Mouse (Mus musculus) kidney, adult 8-10 months (tissue): ENCODE measurements around the gene Olfr524.
A peak's percentile ranks its signal among the peaks of the same experiment; 100 is the strongest.

Experiments
- DNase-seq, 2 experiments: peaks; one replicate each; pipeline ENCODE4 v3.0.0; 2022

Gene Olfr524

DNA sequence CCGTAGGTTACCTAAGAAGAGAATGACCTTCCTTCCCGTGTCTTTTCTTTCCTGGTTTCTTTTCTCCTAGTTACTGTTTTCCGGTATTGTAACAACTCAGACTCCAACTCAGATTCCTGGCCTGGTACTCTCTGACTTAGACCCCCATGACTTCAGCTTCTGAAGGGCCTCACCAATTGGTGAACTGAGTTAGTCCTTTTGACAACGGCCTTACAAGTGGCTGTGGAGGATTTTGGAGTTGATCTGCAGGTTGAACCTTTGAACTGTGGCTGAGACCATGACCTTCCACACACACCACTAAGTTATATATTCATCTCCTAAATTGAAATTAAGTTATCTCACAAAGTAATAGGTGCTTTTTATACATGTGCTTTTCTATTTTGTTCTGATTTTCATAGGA lies 21.6 kb downstream of the Olfr524 start:
- peak in 1 of 2 experiments; percentile 28 for DNase-seq

DNA sequence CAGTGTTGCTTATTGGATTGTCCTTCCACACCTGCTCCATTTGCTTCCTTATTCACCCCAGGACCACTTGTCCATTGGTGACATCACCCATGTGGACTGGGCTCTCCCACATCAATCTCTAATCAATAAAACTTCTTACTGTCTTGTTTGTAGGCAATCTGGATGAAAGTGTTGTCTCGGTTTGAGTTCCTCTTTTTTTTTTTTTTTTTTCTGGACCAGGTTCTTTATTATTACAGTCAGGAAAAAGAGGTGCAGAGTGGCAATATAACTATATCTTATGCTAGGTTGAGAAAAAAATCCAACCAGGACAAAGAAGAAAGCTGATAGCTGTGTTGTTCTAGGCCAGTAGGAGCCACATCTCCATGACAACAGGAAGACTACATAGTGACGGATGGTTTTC lies 25.1 kb downstream of the Olfr524 start:
- no peak for DNase-seq

DNA sequence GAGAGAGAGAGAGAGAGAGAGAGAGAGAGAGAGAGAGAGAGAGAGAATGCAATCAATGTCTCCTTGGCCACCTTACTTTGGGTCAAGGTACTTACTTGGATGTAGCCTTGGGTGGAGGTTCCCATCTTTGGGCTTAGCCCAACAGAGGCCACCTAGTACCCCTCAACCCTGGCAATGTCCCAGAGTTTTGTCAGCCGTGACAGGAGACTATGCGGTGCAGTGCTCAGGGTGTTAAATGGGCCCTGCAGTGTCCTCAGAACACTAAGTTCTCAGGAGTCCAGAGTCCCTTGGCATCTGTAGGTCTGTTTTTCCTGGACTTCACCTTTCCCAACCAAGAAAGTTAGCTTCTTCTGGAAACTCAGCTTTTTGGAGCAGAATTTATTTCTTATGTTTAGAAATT lies 26.6 kb downstream of the Olfr524 start:
- peak; percentile 78 to 87 for DNase-seq

DNA sequence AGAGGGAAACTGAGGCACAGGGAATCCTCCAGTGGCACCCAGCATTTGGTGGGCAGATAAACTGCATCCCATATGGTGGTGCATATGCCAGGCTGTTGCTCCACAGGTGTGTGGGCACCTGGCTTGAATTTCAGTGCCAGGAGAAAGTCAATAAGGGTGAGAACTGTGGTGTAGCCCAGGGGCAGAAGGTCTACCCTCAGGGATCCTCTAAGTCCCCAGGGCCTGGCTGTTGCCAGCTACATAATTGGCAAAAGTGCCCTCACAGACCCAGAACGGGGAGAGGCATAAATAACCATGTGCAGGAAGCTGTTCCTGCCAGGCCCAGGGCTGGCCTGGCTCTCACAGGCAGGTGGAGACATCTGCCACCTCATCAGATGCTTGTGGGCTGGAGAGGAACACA lies 32.8 kb downstream of the Olfr524 start, which contains the start of gene Olfr523:
Gene Olfr523, plus strand, starts transcription at position 282 of the 400 bp plus-strand sequence.
- DNase-seq, result no peak

DNA sequence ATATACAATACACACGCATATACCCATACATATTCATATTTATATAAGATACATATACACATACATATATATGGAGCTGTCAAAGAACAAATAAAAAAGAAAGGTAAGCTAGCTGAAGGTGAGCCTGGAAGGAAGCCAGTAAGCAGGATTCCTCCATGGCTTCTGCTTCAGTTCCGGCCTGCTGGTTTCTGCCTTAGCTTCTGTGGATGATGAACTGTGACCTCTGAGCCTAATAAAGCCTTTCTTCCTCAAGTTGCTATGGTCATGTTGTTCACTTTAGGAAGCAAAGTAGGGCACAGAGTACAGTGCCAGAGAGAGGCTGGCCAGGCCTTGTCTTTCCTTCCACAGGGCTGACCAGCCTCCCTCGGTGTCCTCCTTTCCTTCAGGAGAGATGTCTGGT lies 34.9 kb downstream of the Olfr524 start:
- peak; percentile 34 to 54 for DNase-seq

DNA sequence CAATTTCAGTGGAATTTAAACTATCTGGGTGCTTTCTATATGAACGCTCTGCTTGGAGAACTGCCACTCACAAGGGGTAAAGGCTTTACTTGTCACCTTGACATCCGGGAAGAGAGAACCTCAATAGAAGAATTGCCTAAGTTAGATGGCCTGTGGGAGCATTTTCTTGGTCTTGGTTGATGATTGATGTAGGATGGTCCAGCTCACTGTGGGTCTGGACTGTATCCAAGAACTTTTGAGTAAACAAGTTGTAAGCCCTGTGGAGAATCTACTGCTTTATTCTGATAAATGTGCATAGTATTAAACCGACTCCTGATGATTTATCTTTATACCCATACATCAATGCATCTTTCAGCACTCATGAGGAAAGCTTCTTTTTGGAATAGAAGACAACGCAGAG lies 36.4 kb downstream of the Olfr524 start:
- peak in 1 of 2 experiments; percentile 31 for DNase-seq

DNA sequence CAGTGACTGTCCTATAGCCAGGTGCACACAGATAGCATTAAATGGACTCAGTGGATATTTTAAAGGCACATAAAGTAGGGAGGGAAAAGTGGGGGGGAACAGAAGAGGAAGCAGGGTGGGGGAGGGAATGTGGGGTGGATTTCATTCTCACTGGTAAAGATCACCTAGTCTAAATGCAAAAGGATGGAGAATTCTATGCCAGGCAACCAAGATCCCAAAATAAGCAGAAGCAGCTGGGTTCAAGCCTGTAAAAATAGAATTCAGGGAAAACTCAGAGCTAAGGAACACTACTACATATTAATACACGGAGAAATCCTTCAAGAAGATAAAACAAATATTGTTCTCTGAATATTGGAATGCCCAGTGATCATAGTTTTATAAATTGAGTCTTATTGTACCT lies 37.8 kb downstream of the Olfr524 start:
- DNase-seq, result no peak

DNA sequence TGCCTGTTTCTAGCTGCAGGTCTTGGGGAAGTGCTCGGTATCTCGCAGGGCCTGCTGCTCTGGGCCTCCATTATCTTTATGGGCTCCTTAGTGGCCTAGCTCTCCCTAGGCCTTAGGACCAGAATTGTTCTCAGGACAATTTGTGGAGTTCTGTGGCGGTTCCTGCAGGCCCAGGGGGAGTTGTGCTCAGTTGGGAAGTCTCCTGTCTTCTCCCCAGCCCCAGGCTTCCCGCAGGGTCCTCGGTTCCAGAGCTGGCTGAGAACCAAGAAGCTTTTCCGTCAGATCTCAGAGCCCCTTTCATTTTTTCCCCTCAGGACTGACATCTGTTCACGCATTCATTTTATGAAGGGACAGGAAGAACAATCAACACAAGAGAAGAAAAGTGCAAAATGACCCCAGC lies 41.1 kb downstream of the Olfr524 start, which contains the start of gene Olfr522:
Gene Olfr522, minus strand, starts transcription at position 101 of the 400 bp plus-strand sequence.
- no peak for DNase-seq

DNA sequence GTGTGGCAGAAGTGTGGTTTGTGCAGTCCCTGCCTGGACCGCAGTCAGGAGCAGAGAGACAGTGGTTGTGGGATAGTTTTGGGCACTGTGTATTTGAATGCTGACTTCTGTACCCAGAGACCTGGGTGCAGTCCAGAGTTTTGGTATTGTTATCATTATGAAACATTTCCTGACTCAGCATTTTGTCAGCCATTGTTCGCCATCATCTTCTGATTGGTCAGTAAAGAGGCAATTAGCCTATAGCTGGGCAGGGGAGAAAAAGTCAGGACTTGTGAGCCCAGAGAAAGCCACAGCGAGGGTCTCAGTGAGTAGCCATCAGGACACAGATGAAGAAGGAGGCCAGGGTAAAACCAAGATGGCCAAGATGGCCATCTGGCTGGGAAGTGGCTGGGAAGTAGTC lies 45.4 kb downstream of the Olfr524 start:
- no peak for DNase-seq

DNA sequence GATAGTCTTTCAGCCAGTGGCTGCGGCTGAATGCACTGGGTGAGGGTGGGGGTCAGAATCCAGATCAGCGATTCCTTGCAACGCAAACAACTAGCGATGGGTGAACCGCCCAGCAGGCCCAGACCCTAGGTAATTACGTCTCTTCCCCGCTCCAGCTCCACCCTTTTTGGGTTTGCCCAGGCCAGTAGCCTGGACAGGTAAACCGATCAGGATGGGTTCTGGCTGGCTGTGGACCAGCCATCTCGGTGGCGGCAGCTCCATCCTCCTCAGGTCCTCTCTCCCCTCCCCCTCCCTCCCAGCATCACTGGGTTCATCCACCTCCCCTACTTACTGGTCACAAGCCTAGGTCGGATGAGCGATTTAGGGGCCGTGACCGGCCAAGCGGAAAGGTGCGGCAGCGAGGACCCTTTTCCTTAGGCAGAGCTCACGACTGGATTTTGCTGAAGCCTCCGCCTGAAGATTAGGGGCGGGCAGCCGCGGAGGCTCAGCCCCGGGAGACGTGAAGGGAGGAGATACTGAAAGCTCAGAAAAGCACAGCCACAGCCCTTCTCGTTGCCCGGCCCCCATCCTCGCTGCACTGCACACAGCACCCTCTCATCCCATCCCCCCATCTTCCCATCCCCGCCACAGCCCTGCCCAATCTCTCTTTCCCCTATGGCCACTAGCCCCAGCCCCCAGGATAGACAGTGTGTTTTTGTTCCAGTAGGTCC lies 51.4 kb downstream of the Olfr524 start, which contains the start of gene Sprn:
Gene Sprn, minus strand, starts transcription at position 660 of the 710 bp plus-strand sequence.
- no peak for DNase-seq

DNA sequence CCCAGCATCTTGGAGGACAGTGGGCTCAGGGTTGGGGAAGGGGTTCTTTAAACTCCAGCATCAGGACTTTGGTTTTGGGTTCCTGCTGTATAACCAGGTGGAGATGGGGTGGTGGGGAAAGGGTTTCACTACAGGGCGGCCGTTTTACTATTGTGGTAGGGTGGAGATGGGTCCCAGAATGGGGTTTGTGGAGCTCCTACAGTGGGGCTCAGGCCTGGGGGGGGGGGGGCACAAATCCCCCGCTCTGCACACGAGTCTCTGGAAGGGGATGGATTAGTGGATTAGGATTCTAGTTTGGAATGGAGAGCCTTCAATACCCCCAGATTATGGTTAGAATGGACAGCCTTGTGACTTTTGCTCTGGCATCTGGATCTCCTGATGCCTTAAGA lies 51.9 kb downstream of the Olfr524 start:
- no peak for DNase-seq

DNA sequence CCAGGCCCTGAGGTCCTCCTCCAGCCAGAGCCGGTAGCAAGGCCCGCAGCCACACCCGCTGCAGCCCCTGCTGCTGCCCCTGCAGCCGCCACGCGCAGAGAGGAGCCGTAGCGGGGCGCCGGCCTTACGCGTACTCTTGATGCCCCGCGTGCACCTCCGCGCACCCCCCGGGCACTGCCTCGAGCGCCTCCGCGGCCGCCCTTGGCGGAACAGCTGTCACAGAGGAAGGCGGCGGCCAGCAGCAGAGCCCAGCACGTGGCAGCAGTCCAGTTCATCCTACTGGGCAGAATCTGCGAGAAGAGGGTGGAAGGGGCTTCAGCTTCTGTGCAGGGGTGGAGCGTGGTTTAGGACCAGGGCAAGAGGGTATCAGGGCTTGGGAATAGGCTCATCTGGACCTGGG lies 52.4 kb downstream of the Olfr524 start:
- no peak for DNase-seq
